Mouse (Mus musculus): Measurements from ENCODE around the gene Omt2b. TPM values are rescaled to one million over a fixed set of nuclear protein-coding genes. Genes with fewer than 3 reads are reported as not detected.
"Not testable (repeated sequence)": the region's sequence is repeated elsewhere in the genome, so short reads cannot be mapped to it uniquely, and the experiment has no call there.

Gene Omt2b
- polyA plus RNA-seq, 1 experiment from 2014 or later: not detected

DNA sequence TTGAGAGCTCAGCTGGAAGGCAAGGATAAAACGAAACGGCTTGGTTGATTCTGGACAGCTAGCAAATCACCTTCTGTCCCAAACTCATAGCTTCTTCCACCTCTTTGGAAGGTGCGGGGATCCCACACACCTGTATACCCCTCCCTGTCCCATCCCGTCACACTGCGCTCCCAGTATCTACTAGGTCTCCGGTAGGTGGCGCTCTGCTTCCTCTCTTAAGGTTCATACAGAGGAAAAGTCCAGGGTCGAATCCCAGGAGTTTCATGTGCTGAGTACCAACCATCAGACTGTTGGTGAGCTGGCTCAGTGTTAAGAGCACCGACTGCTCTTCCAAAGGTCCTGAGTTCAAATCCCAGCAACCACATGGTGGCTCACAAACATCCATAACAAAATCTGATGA, 30.7 kb downstream of the Omt2b start:
- peaks cover 3% of the 10 kb centered on the region; the same call in 1 of the 2 replicates for H3K4me1 ChIP-seq
- H3K4me3 ChIP-seq: no peak overlapping the region
- no peak overlapping the region for H3K9ac ChIP-seq
- no peak for ATAC-seq (ENCODE audit: borderline replicate concordance, extremely low read depth, low FRiP score, low TSS enrichment)
- H3K27me3 ChIP-seq: no peaks in the 10 kb centered on the region
- WGBS: 12% methylated on average over 9 of the region's 9 CpGs
- H3K9me3 ChIP-seq: no peaks in the 10 kb centered on the region
- no peak overlapping the region for H3K4me2 ChIP-seq
- H3K36me3 ChIP-seq: no peaks in the 10 kb centered on the region
- no peak overlapping the region for H3K27ac ChIP-seq

- H3K9ac ChIP-seq: no peak overlapping the region
- no peak overlapping the region for H3K4me2 ChIP-seq
- no peak for ATAC-seq (ENCODE audit: borderline replicate concordance, extremely low read depth, low FRiP score, low TSS enrichment)
- WGBS: 75% methylated on average over 6 of the region's 6 CpGs
- no peak overlapping the region for H3K27ac ChIP-seq
- H3K36me3 ChIP-seq: no peaks in the 10 kb centered on the region
- H3K27me3 ChIP-seq: no peaks in the 10 kb centered on the region
- no peak overlapping the region for H3K4me3 ChIP-seq
- no peaks in the 10 kb centered on the region for H3K9me3 ChIP-seq
- H3K4me1 ChIP-seq: peaks cover 5% of the 10 kb centered on the region; the same call in 1 of the 2 replicates
Observed at GRCm38 (mm10) chr9:78359750-78360483, 32.5 kb downstream of the Omt2b start.

GRCm38 (mm10) chr9:78360484-78360872, 33.1 kb downstream of the Omt2b start:
- no peak for ATAC-seq (ENCODE audit: borderline replicate concordance, extremely low read depth, low FRiP score, low TSS enrichment)
- no peak overlapping the region for H3K4me3 ChIP-seq
- H3K36me3 ChIP-seq: no peaks in the 10 kb centered on the region
- peaks cover 5% of the 10 kb centered on the region; the same call in 1 of the 2 replicates for H3K4me1 ChIP-seq
- WGBS: 35% methylated on average over 2 of the region's 2 CpGs
- no peak overlapping the region for H3K9ac ChIP-seq
- H3K4me2 ChIP-seq: no peak overlapping the region
- H3K9me3 ChIP-seq: no peaks in the 10 kb centered on the region
- H3K27ac ChIP-seq: no peak overlapping the region
- H3K27me3 ChIP-seq: no peaks in the 10 kb centered on the region

GRCm38 (mm10) chr9:78363374-78363773, 36.0 kb downstream of the Omt2b start:
- ATAC-seq (ENCODE audit: borderline replicate concordance, extremely low read depth, low FRiP score, low TSS enrichment): no peak
- Histone ChIP-seq H3K27ac (no peak overlapping the region), H3K4me3 (no peak overlapping the region), H3K36me3 (no peaks in the 10 kb centered on the region), H3K9ac (no peak overlapping the region), H3K4me1 (peaks cover 5% of the 10 kb centered on the region; the same call in 1 of the 2 replicates), H3K27me3 (no peaks in the 10 kb centered on the region), H3K4me2 (no peak overlapping the region), H3K9me3 (no peaks in the 10 kb centered on the region)
- WGBS: 44% methylated on average over 6 of the region's 6 CpGs

DNA sequence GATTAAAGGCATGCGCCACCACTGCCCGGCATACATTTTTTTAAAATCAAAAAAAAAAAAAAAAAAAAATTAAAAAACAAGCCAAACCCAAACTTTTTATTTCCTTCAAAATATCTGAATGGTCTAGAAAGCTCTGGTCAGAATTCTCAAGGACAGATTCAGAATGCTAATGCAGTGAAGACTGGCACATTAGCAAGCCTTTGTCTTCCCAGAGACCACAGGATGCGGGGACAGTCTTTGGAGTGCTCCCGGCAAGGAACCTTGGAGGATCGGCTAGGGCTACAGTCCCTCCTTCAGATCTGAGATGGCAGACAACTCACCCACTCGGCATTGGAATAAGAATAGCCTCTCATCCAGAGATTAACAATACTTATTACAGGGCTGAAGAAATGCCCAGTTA, 37.3 kb downstream of the Omt2b start:
- H3K4me3 ChIP-seq: no peak overlapping the region
- 93% methylated on average over 6 of the region's 6 CpGs for WGBS
- H3K27ac ChIP-seq: no peak overlapping the region
- H3K4me1 ChIP-seq: peaks cover 5% of the 10 kb centered on the region; the same call in 1 of the 2 replicates
- H3K9me3 ChIP-seq: no peaks in the 10 kb centered on the region
- H3K4me2 ChIP-seq: no peak overlapping the region
- H3K27me3 ChIP-seq: no peaks in the 10 kb centered on the region
- no peaks in the 10 kb centered on the region for H3K36me3 ChIP-seq
- H3K9ac ChIP-seq: no peak overlapping the region
- no peak for ATAC-seq (ENCODE audit: borderline replicate concordance, extremely low read depth, low FRiP score, low TSS enrichment)

DNA sequence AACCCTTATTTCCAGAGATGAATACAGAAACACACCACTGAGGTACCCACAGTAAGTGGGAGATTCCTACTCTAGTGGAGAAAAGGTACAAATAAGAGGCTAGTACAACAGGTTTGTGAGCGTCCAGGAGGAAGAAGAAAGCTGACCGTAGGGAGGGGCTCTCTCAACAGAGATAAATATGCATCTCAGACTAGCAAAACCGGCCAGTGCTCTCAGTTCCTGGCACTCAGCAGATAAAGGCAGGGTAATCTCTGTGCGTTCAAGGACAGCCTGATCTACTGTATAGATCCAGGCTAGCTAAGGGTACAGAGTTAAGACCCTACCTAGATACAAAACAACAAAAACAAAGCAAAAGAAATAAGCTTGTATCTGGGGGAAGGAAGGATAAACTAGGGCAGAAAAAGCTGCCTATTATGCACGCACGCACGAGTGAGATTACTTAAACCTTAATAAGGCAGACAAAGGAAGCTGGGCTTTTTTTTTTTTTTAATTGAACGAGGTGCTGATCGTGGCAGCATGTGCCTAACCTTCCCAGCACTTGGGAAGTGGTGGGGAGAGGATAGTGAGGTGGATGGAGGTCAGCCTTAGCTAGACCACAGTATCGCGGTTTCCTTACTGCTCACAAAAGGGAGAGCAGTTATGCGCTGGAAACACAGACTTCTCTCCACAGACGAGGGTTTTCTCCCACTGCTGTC, 38.6 kb downstream of the Omt2b start:
- no peaks in the 10 kb centered on the region for H3K27me3 ChIP-seq
- peaks cover 5% of the 10 kb centered on the region; the same call in 1 of the 2 replicates for H3K4me1 ChIP-seq
- no peak overlapping the region for H3K4me2 ChIP-seq
- 63% methylated on average over 12 of the region's 13 CpGs for WGBS
- no peak overlapping the region for H3K9ac ChIP-seq
- no peak overlapping the region for H3K27ac ChIP-seq
- H3K9me3 ChIP-seq: no peaks in the 10 kb centered on the region
- no peak overlapping the region for H3K4me3 ChIP-seq
- no peaks in the 10 kb centered on the region for H3K36me3 ChIP-seq
- ATAC-seq (ENCODE audit: borderline replicate concordance, extremely low read depth, low FRiP score, low TSS enrichment): no peak

- H3K4me2 ChIP-seq; H3K27me3 ChIP-seq; H3K4me1 ChIP-seq; H3K4me3 ChIP-seq; ATAC-seq (ENCODE audit: borderline replicate concordance, extremely low read depth, low FRiP score, low TSS enrichment); H3K9me3 ChIP-seq; H3K27ac ChIP-seq; H3K36me3 ChIP-seq; H3K9ac ChIP-seq: not testable (repeated sequence)
- WGBS: 85% methylated on average over 16 of the region's 16 CpGs
Observed at GRCm38 (mm10) chr9:78367959-78368358, 40.6 kb downstream of the Omt2b start, which contains the start of gene Dppa5a. TSS of gene Dppa5a (minus strand) at chr9:78368177.

GRCm38 (mm10) chr9:78368671-78369293, 41.4 kb downstream of the Omt2b start:
- no peak overlapping the region for H3K27ac ChIP-seq
- 65% methylated on average over 3 of the region's 3 CpGs for WGBS
- ATAC-seq (ENCODE audit: borderline replicate concordance, extremely low read depth, low FRiP score, low TSS enrichment): no peak
- no peaks in the 10 kb centered on the region for H3K27me3 ChIP-seq
- H3K9me3 ChIP-seq: no peaks in the 10 kb centered on the region
- H3K4me3 ChIP-seq: no peak overlapping the region
- H3K4me1 ChIP-seq: no peaks in the 10 kb centered on the region
- no peak overlapping the region for H3K9ac ChIP-seq
- H3K36me3 ChIP-seq: no peaks in the 10 kb centered on the region
- H3K4me2 ChIP-seq: no peak overlapping the region

DNA sequence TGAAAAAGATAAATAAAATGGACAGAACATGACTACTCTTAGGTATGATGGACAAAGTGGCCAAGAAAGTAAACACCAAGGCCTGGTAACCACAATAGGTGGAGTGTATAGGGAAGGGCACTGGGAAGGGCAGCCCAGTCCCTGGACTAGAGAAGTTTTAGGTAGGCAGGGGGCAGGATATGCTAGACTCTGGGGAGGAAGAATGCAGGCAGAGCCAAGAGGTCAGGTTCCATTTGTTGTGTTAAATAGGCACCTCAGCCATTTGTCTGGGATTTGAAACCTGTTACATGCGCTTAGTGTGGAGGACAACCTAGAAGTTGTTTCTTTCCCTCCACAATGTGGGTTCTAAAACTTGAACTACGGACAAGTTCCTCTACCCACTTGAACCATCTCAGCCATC, 42.0 kb downstream of the Omt2b start:
- no peak overlapping the region for H3K27ac ChIP-seq
- H3K36me3 ChIP-seq: no peaks in the 10 kb centered on the region
- no peak overlapping the region for H3K9ac ChIP-seq
- ATAC-seq (ENCODE audit: borderline replicate concordance, extremely low read depth, low FRiP score, low TSS enrichment): no peak
- no peaks in the 10 kb centered on the region for H3K4me1 ChIP-seq
- H3K27me3 ChIP-seq: no peaks in the 10 kb centered on the region
- H3K9me3 ChIP-seq: no peaks in the 10 kb centered on the region
- H3K4me3 ChIP-seq: no peak overlapping the region
- H3K4me2 ChIP-seq: no peak overlapping the region
- 89% methylated on average over 2 of the region's 2 CpGs for WGBS

DNA sequence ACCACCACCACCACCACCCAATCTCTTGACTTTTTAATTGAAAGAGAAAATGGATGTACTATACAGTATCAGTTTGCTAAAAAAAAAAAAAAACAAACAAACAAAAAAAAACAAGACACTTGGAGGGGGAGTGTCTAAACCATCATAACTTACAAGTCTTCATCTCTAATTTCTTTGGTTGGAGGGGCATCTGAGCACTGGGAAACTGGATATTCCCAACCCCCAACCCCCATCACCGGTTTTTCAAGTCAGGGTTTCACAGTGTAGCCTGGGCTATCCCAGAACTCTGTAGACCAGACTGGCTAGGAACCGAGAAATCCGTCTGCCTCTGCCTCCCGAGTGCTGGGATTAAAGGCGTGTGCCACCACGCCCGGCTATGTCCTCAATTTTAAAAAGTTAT, 42.4 kb downstream of the Omt2b start:
- no peak overlapping the region for H3K4me2 ChIP-seq
- H3K9me3 ChIP-seq: no peaks in the 10 kb centered on the region
- H3K4me1 ChIP-seq: no peaks in the 10 kb centered on the region
- H3K36me3 ChIP-seq: no peaks in the 10 kb centered on the region
- no peak for ATAC-seq (ENCODE audit: borderline replicate concordance, extremely low read depth, low FRiP score, low TSS enrichment)
- H3K27me3 ChIP-seq: no peaks in the 10 kb centered on the region
- 86% methylated on average over 7 of the region's 7 CpGs for WGBS
- H3K27ac ChIP-seq: no peak overlapping the region
- H3K9ac ChIP-seq: no peak overlapping the region
- no peak overlapping the region for H3K4me3 ChIP-seq

DNA sequence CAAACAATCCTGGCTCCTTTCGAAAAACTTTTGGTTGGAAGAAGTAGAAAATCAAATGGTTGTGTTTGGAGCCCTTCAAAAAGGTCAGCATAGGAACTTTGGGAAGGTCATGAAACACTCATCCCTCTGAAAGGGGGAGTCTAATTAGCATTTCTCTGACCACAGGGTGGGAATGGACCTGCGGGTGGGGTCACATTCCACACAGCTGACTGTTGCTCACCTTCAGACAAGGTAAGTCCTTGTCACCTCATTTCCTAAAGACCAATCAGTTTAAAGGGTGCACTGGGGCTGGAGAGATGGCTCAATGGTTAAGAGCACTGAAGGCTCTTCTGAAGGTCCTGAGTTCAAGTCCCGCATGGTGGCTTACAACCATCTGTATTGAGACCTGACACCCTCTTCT, 44.1 kb downstream of the Omt2b start:
- Histone ChIP-seq H3K4me2 (no peak overlapping the region), H3K36me3 (no peaks in the 10 kb centered on the region), H3K4me1 (no peaks in the 10 kb centered on the region), H3K4me3 (no peak overlapping the region), H3K9ac (no peak overlapping the region), H3K27me3 (no peaks in the 10 kb centered on the region), H3K27ac (no peak overlapping the region), H3K9me3 (no peaks in the 10 kb centered on the region)
- 95% methylated on average over 3 of the region's 3 CpGs for WGBS
- ATAC-seq (ENCODE audit: borderline replicate concordance, extremely low read depth, low FRiP score, low TSS enrichment): no peak
